Mouse (Mus musculus) olfactory bulb, adult 2 months (tissue): ENCODE measurements at regions not wholly inside any gene's neighbourhood (a gene's known extent, or its start where the extent isn't known, plus 50 kb on each side); places are given as distances from the start of the nearest gene placed in this dataset.
A peak's percentile ranks its signal among the peaks of the same experiment; 100 is the strongest.

Experiments used
- H3K27ac ChIP-seq: fragments of 200-500 bp; 2 replicates; pipeline ENCODE4 v1.5.1; 2012; ENCODE audit warnings: low read depth, low read length; ENCODE audit not compliant: insufficient read depth
- H3K4me1 ChIP-seq: fragments of 200-500 bp; 2 replicates; pipeline ENCODE4 v1.6.1; 2012; ENCODE audit warnings: low read length; ENCODE audit not compliant: control insufficient read depth, insufficient read depth
- H3K4me3 ChIP-seq: fragments of 200-500 bp; 2 replicates; pipeline ENCODE4 v1.5.1; 2012; ENCODE audit warnings: mild to moderate bottlenecking, low read depth, low read length, moderate library complexity; ENCODE audit not compliant: insufficient read depth
- CTCF ChIP-seq: fragments of 200-500 bp; IDR thresholded peaks from 2 replicates; pipeline ENCODE4 v1.5.1; 2012; ENCODE audit warnings: low read depth, mild to moderate bottlenecking, low read length, moderate library complexity; ENCODE audit not compliant: insufficient read depth
- POLR2A ChIP-seq: fragments of 200-500 bp; IDR thresholded peaks from 2 replicates; pipeline ENCODE4 v1.6.1; 2012; ENCODE audit warnings: mild to moderate bottlenecking, low read depth, low read length, moderate library complexity; ENCODE audit not compliant: insufficient read depth
- WGBS: fragments of 180-500 bp; shearing (Covaris S2); methylation state at CpG from one replicate; pipeline ENCODE4 v1.1.7; 2018; 5-methylcytosine and 5-hydroxymethylcytosine counted together

DNA sequence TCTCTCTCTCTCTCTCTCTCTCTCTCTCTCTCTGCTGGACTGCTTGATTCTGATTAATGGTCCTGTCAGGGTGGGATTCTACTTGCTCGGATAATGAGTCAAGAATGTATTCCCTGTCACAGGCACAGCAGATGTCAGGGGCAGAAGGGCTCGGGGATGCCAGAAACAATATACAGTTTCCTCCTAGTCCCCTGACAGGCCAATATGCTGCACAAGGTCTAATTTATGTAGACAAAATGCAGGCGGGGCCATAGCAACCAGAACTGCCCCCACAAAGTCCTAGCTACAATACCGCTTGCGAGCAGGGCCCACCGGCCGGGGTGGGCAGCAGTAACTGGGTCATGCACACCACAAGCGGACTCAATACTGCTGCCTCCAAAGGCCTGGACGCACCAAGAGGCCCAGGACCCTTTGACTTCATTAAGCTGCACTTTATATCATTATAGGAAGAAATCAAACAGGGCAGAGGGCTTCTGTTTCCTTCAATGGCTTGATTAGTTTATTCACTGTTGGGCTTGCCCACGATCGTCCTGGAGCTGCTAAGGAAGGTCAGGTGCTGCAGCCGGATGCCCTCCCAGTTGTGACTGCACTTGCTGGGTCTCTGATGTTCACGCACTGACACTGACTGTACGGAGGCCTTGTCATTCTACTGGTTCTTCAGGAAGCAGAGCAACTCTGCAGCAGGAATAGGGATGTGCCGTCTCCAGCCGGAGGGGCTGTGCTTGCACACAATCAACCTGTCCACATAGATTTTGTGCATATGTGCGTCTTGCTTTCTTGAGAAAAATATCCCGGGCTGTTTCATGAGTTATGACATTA, 185.9 kb downstream of the Gm45692 start:
- WGBS = 86% methylated on average over 18 of the region's 18 CpGs
- no peak overlapping the region for H3K4me3 ChIP-seq
- TF ChIP-seq CTCF (no peak), POLR2A (no peak)
- peaks cover 2% of the 10 kb centered on the region; the same call in 1 of the 2 replicates for H3K4me1 ChIP-seq
- H3K27ac ChIP-seq = no peak overlapping the region

DNA sequence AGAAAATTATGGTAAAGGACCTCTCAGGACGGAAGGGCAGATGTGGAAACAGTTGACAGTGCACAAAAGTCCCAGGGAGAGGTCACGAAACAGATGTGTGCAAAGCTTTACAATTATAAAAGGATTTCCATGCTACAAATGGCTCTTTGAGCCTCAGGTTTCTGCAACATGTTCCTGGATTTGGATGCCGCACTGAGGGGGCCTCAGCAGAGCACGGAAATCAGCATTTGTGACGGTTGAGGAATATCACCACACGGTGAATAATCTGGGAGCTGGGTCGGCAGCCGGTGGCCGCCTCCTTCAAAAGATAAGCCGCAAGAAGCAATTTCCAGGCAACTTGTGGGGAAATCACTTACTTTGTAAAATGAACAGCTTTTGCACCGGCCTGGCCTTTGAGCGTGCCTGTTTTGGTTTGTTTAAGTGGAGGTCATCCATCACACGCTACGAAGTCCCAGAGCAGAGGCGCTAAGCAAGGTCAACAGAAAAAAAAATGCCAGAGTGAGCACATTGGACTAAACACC, 188.8 kb downstream of the Gm45692 start:
- 87% methylated on average over 15 of the region's 15 CpGs for WGBS
- Histone ChIP-seq H3K4me1 (no peaks in the 10 kb centered on the region), H3K4me3 (no peak overlapping the region), H3K27ac (no peak overlapping the region)
- TF ChIP-seq POLR2A (no peak), CTCF (no peak)

DNA sequence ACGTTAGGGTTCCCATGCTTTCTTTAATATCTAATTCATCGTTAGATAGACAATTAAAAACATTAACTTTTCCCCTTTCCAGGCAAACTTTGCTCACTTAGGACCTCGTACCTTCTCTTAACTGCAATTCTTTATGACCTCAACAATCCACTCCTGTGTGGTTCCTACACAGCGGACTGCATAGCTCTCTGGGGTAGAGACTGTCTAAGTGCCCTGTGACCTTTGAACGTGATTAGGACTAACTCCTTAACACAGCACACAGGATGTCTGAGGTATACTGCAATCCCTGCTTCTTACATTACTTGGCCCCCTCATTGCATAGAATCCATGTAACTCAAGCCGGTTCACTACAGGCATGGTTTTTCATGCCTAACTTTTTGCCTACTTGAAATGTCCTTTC, 190.4 kb downstream of the Gm45692 start:
- no peak for TF ChIP-seq CTCF
- no peak for TF ChIP-seq POLR2A
- no peaks in the 10 kb centered on the region for H3K4me1 ChIP-seq
- no peak overlapping the region for H3K4me3 ChIP-seq
- no peak overlapping the region for H3K27ac ChIP-seq
- WGBS = 91% methylated on average over 6 of the region's 6 CpGs

DNA sequence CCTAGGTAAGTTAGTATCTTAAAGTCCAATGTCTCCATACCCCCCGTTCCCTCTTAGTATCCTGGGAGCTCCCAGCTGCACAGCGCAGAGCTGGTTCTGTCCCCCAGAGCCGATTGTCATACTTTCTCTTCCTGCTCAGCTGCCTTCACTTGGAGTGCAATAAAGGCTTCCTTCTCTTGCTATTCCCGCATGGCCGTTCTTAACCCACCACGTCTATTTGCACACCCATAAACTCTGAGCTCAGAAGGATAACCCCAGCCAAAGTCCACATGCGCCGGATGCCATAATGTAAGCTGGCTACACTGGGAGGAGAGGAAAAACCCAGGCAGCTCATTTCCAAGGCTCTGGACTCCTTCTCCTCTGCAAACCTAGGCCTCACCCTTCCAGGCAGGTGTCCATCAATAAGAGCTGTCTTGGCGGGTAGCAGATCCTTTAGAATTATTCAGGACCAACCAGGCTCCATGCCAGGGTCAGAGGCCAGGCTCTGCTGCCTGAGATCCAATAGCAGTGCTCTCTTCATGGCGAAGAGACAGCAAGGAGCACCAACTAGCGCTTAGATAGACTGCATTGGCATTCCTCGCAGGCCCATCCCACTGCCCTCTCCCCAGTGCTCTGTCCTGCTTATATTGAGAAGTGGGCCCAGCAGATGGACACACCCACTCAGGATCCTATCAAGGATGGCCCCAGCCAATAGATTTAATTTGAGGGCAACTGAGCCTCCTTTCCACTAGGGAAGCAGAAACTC, 204.4 kb downstream of the Gm45692 start:
- Histone ChIP-seq H3K4me3 (no peak overlapping the region), H3K4me1 (no peaks in the 10 kb centered on the region), H3K27ac (no peak overlapping the region)
- TF ChIP-seq POLR2A = no peak
- TF ChIP-seq CTCF = no peak
- WGBS = 97% methylated on average over 12 of the region's 12 CpGs

DNA sequence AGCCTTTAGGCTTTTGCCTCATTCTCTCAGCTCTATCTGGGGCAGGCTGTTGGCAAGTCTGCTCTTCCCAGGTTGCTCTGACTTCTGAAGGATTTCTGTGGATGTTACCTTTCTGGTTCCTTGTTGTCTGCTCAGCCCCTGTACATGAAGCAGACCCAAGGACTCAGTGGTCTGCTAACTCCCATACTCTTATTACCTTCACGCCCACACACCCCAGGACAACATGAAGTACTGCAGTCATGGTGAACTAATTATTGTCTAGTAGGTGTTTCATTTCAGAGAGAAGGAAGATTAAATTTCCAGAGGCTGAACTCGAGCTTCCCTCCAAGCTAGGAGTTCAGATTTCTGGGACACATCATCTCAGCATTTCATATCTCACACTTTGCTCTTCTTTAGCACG, 205.3 kb downstream of the Gm45692 start:
- Histone ChIP-seq H3K27ac (no peak overlapping the region), H3K4me3 (no peak overlapping the region), H3K4me1 (no peaks in the 10 kb centered on the region)
- TF ChIP-seq POLR2A = no peak
- no peak for TF ChIP-seq CTCF
- WGBS = 82% methylated on average over 3 of the region's 3 CpGs

DNA sequence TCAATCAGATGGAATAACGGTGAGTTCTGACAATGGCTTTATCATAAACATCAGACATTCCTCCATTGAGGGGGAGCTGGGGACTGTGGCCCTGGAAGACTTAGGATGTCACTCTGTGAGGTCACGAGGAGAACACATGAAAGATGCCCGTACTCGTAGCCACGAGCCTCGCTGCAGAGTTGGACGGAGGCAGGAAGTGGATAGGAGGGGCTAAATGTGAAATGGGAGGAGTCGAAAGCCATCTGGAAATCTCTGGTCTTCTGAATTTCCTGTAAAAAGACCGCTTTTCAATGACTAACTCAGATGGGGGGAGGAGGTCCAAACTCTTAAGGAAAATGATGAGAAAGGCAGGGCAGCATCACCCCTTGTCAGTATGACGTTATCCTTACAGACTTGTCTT, 210.5 kb downstream of the Gm45692 start:
- TF ChIP-seq CTCF = no peak
- no peak for TF ChIP-seq POLR2A
- no peaks in the 10 kb centered on the region for H3K4me1 ChIP-seq
- no peak overlapping the region for H3K27ac ChIP-seq
- no peak overlapping the region for H3K4me3 ChIP-seq
- WGBS = 89% methylated on average over 10 of the region's 10 CpGs

DNA sequence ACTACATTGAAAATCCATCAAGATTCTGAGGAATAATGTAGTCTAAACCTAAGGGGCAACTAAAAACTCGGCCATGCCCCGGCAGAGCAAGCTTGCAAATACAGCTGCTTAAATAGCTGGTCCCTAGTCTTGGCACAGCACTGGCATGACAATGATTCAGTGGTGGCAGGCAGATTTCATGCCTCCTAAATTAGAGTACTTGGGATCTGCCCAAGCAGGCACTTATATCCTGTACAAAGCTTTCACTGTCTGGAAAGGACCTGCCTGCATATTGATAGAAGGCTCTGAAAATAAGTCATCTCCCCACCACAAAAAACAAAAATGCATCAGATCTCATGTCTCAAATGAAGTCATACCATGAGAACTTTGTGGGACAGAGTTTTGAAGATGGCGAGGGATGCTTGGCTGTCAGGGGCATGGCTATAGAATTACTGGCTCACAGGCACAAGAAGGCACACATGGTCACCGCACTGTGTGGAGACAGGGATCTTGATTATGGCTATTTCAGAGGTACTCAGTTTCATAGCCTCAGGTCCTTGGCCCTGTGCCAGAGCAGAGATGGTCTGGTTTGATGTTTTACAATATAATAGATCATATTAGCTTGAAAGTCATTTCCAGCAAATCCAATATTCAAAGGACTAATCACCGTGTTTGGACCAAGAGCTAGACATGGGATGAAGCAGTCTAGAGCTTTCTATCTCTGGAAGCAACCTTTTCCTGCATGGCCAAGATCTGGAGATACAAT, 217.7 kb downstream of the Gm45692 start:
- 78% methylated on average over 5 of the region's 5 CpGs for WGBS
- TF ChIP-seq CTCF (no peak), POLR2A (no peak)
- no peaks in the 10 kb centered on the region for H3K4me1 ChIP-seq
- no peak overlapping the region for H3K27ac ChIP-seq
- H3K4me3 ChIP-seq = no peak overlapping the region

DNA sequence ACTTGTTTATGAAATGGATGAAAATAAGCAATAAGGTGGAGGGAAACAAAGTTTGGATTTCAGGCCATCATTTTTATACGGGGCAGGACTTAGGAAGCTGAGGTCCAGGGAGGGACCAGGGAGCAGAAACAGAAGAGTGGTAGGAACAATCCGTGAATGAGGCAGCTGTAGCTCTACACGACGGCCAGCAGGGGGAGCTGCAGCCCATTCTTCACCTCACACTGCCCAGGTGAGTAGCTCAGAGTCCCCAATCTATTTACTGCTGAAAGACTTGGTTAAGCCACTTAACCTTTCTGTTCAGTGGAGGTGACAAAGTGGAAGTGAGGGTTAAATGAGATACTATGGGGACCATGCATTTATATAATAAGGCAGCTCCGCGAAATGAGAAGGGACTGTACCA, 225.7 kb downstream of the Gm45692 start:
- H3K27ac ChIP-seq = no peak overlapping the region
- no peaks in the 10 kb centered on the region for H3K4me1 ChIP-seq
- no peak for TF ChIP-seq POLR2A
- TF ChIP-seq CTCF = peak; percentile 85
- WGBS = 27% methylated on average over 6 of the region's 6 CpGs
- no peak overlapping the region for H3K4me3 ChIP-seq

DNA sequence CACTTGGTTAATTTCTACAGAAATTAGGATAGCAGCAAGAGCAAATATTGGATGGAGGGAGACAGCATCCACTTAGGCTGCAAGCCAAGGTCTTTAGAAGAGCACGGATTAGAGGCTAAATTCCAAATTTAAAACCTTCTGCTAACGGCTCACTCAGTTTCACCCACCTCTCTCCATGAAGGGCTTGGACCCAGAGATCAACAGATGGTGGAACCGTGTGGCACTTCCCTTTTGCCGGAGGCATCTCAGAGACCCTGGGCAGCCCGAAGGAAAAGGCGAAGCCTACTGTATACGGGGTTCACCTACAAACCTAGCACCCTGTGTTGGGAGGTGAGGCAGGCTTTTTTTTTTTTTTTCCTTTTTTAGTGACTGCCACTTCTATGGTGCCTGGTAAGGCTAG, 229.9 kb downstream of the Gm45692 start:
- TF ChIP-seq CTCF (no peak), POLR2A (no peak)
- peaks cover 10% of the 10 kb centered on the region for H3K4me1 ChIP-seq
- no peak overlapping the region for H3K4me3 ChIP-seq
- no peak overlapping the region for H3K27ac ChIP-seq
- 83% methylated on average over 7 of the region's 7 CpGs for WGBS

DNA sequence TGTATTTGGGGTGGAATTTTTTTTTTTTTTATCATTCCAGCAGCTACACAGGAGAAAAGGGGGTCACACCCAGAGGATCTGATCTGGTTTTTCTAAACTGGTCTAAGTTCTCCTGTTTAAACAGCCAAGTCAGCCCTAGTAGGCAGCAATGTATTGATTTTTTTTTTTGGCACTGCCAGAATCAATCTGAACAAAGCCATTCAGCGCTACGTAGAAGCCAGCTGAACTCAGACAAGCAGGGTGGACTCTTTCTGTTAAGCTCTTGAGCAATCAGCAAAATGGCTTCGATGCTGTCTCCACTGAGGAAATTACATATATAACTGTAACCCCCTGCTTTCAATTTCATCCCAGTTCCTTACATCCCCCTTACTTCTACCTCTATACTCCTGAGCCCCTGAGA, 230.5 kb downstream of the Gm45692 start:
- TF ChIP-seq POLR2A = no peak
- TF ChIP-seq CTCF = no peak
- WGBS = 93% methylated on average over 3 of the region's 3 CpGs
- Histone ChIP-seq H3K27ac (no peak overlapping the region), H3K4me3 (no peak overlapping the region), H3K4me1 (peaks cover 10% of the 10 kb centered on the region)
